Mouse (Mus musculus) stomach, embryonic 14.5 days (tissue): ENCODE data around the gene Ilf2. TPM values are rescaled to one million over a fixed set of nuclear protein-coding genes. Genes with fewer than 3 reads are reported as not detected.

Experiments
- ATAC-seq: fragments of 200-750 bp; cut with Nextera tagmentation; 2 replicates; pipeline ENCODE4 v1.8.0; 2017; ENCODE audit warnings: low read depth, moderate TSS enrichment; ENCODE audit not compliant: insufficient number of reproducible peaks, insufficient read depth, low FRiP score
- H3K27ac ChIP-seq: fragments of 300-500 bp; sonication (generic); 2 replicates; pipeline ENCODE4 v1.5.1; 2014; ENCODE audit warnings: mild to moderate bottlenecking, low read length, moderate library complexity, mixed read lengths
- H3K27me3 ChIP-seq: fragments of 300-500 bp; sonication (generic); 2 replicates; pipeline ENCODE4 v1.6.1; 2014; ENCODE audit warnings: low read length, control low read depth, mixed read lengths; ENCODE audit not compliant: control insufficient read depth, insufficient read depth
- H3K36me3 ChIP-seq: fragments of 300-500 bp; sonication (generic); 2 replicates; pipeline ENCODE4 v1.6.1; 2014; ENCODE audit warnings: mild to moderate bottlenecking, control low read depth, low read length, moderate library complexity, mixed read lengths; ENCODE audit not compliant: control insufficient read depth, insufficient read depth
- H3K4me1 ChIP-seq: fragments of 300-500 bp; sonication (generic); 2 replicates; pipeline ENCODE4 v1.6.1; 2014; ENCODE audit warnings: low read length, control low read depth, mixed read lengths; ENCODE audit not compliant: control insufficient read depth, insufficient read depth
- H3K4me2 ChIP-seq: fragments of 300-500 bp; sonication (generic); replicated peaks from 2 replicates; pipeline ENCODE4 v1.6.1; 2014; ENCODE audit warnings: low read depth, low read length, control low read depth
- H3K4me3 ChIP-seq: fragments of 300-500 bp; sonication (generic); 2 replicates; pipeline ENCODE4 v1.5.1; 2014; ENCODE audit warnings: low read depth, low read length, control low read depth
- H3K9ac ChIP-seq: fragments of 300-500 bp; sonication (generic); replicated peaks from 2 replicates; pipeline ENCODE4 v1.6.1; 2014; ENCODE audit warnings: low read depth, mild to moderate bottlenecking, control low read depth, low read length, moderate library complexity, mixed read lengths
- H3K9me3 ChIP-seq: fragments of 300-500 bp; sonication (generic); 2 replicates; pipeline ENCODE4 v1.6.1; 2016; ENCODE audit warnings: low read depth, low read length, control low read depth; ENCODE audit not compliant: control insufficient read depth
- WGBS: fragments of 180-500 bp; shearing (Covaris S2); extraction: QIAGEN DNeasy Blood & Tissue Kit; methylation state at CpG from one replicate; pipeline ENCODE4 v1.1.7; 2014; 5-methylcytosine and 5-hydroxymethylcytosine counted together
- polyA plus RNA-seq: library from polyadenylated mRNA; unstranded; fragments of >200 nt; fragmentation: Nextera tagmentation; extraction: Ambion mirVana; gene quantifications from 2 replicates; pipeline ENCODE4 v1.2.1, GENCODE M21; 2014

The Ilf2 gene
- polyA plus RNA-seq, 1 experiment from 2014 or later: 217 TPM

DNA sequence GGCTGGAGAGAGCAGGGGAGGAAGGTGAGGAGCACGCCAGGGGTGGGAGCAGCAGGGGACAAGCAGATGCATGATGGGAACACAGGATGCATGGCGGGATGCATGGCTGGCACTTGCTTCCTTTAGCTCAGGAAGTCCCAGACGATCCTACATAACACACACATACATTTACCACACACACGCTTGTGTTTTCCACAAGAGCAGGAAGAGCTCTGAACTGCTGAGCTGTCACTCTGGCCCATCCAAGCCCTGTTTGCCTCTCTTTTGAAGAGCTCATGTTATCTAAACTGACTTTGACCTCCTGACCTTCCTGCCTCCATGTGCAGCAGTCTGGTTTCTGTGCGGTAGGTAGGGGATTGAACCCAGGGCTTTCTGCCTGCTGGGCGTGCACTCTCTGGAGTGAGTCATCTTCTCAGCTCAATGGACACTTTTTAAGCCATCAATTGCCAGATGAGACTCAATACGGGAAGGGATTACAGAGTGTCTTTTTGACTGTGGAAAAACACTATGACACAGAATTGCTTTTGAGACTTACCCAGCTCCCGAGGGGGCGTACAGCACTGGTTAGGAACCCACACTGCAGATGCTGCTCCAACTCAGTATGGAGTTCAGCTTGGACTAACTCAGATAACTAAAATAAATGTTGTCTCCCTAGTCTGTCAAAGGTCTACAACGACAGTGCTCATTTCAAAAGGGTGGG, 24.4 kb upstream of the Ilf2 start:
- Histone ChIP-seq H3K9me3 (no peaks in the 10 kb centered on the region), H3K4me1 (peaks cover 7% of the 10 kb centered on the region), H3K27ac (no peak overlapping the region), H3K9ac (no peak overlapping the region), H3K4me2 (no peak overlapping the region), H3K4me3 (no peak overlapping the region), H3K27me3 (no peaks in the 10 kb centered on the region), H3K36me3 (no peaks in the 10 kb centered on the region)
- WGBS: 35% methylated on average over 10 of the region's 10 CpGs
- no peak for ATAC-seq

DNA sequence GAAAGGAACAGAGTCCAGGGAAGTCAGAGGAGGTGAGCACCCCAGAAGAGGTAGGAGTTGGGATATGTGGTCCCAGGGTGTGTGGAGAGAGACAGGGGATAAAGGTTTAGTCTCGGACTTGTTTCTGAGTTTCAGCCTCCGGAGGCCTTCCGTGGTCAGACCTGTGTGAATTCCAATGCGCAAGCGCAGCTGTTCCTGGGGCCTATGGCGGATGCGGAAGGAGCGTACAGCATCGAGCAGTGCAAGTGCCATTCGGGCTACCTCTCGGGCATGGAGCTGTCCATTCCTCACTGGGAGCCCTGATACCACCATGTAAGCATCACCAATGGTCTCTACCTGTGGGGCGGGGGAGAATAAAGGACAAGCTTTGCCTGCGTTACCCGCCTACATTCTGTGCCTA, 21.0 kb upstream of the Ilf2 start:
- Histone ChIP-seq H3K36me3 (no peaks in the 10 kb centered on the region), H3K4me2 (no peak overlapping the region), H3K9ac (no peak overlapping the region), H3K9me3 (no peaks in the 10 kb centered on the region), H3K4me3 (no peak overlapping the region), H3K27me3 (no peaks in the 10 kb centered on the region), H3K4me1 (no peaks in the 10 kb centered on the region), H3K27ac (no peak overlapping the region)
- WGBS: 88% methylated on average over 14 of the region's 14 CpGs
- no peak for ATAC-seq

DNA sequence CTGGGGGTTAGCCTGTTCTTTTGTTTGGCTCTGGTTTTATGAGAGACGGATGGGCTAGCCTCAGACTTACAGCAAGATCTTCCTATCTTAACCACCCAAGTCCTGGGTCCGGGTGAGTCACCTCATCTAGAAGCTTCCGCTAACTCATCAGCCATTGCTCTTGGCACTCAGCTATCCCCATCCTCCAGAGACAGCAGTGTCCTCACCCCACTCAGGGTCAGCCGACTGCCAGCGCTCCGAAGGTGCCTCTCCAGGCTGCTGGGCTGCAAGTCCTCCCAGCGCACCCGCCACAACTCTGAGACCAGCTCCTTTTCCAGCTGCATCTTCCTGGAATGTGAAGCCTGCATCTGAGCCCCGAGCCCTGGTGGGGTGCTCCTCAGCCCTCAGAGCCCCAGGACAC, 16.2 kb upstream of the Ilf2 start:
- Histone ChIP-seq H3K9ac (no peak overlapping the region), H3K27ac (no peak overlapping the region), H3K36me3 (no peaks in the 10 kb centered on the region), H3K4me3 (no peak overlapping the region), H3K9me3 (no peaks in the 10 kb centered on the region), H3K4me2 (no peak overlapping the region), H3K27me3 (peaks cover 7% of the 10 kb centered on the region), H3K4me1 (no peaks in the 10 kb centered on the region)
- no peak for ATAC-seq
- WGBS: 86% methylated on average over 9 of the region's 9 CpGs

DNA sequence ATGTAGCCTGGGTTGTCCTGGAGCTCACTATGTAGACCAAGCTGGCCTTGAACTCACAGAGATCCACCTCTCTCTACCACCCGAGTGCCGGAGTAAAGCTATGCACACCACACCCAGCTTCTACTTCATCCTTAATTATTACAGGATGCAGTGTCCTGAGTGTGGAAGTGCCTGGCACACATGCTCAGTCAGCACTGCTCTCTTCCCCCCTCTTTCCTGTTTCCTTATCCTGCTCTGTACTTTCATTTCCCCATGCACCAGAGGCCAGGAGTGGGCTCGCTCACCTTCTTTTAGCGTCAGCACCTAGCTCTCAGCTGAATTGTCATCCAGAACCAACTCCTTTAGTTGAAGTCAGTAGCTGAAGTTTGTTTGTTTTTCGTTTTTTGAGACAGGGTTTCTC, 15.6 kb upstream of the Ilf2 start:
- Histone ChIP-seq H3K9me3 (no peaks in the 10 kb centered on the region), H3K27ac (no peak overlapping the region), H3K36me3 (no peaks in the 10 kb centered on the region), H3K27me3 (peaks cover 9% of the 10 kb centered on the region), H3K4me1 (peaks cover 3% of the 10 kb centered on the region; the same call in 1 of the 2 replicates), H3K9ac (no peak overlapping the region), H3K4me2 (no peak overlapping the region), H3K4me3 (no peak overlapping the region)
- no peak for ATAC-seq
- WGBS: 76% methylated on average over 5 of the region's 5 CpGs

DNA sequence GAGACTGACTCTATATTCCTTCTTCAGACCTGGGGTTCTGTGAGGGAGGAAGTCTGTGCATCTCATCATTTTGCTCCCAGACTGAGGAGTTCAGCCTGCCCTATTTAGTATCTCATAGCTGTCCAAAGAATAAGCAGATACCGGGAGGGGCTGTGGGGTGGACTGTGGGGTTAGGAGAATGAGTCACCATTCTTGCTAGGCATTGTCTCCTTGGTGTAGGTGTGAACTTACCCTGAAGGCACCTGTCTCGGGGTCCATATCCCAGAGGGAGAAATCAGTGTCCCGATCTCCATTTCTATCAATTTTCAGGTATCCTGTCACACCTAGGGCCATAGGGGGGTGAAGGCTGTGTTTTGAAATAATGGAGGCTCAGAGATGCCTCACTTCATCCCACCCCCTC, 14.0 kb upstream of the Ilf2 start:
- Histone ChIP-seq H3K4me1 (peaks cover 4% of the 10 kb centered on the region; the same call in 1 of the 2 replicates), H3K27me3 (peaks cover 11% of the 10 kb centered on the region), H3K4me2 (no peak overlapping the region), H3K27ac (no peak overlapping the region), H3K9ac (no peak overlapping the region), H3K9me3 (no peaks in the 10 kb centered on the region), H3K36me3 (no peaks in the 10 kb centered on the region), H3K4me3 (no peak overlapping the region)
- no peak for ATAC-seq
- 88% methylated on average over 3 of the region's 3 CpGs for WGBS

DNA sequence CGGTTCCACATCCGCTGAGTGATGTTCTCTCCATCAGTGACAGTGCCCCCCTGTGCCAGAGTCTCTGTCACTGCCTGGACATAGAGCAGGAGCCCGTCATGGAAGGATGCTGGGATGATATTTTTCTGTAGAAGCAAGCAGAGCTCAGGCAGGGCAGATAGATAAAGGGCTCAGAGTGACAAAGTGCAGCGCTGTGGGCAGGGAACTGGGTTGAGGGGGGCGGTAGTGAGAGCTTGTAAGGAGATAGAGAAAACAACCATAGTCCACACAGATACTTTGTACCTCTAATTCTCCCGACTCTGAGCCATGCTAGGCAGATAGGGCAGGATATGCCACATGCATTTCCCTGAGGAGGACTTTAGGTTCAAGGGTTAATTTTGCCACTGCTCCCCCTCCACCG, 13.3 kb upstream of the Ilf2 start:
- H3K27ac ChIP-seq: no peak overlapping the region
- H3K4me3 ChIP-seq: no peak overlapping the region
- no peaks in the 10 kb centered on the region for H3K9me3 ChIP-seq
- peaks cover 4% of the 10 kb centered on the region; the same call in 1 of the 2 replicates for H3K4me1 ChIP-seq
- no peak overlapping the region for H3K4me2 ChIP-seq
- H3K9ac ChIP-seq: no peak overlapping the region
- WGBS: 26% methylated on average over 7 of the region's 7 CpGs
- H3K36me3 ChIP-seq: no peaks in the 10 kb centered on the region
- ATAC-seq: no peak
- peaks cover 11% of the 10 kb centered on the region for H3K27me3 ChIP-seq

DNA sequence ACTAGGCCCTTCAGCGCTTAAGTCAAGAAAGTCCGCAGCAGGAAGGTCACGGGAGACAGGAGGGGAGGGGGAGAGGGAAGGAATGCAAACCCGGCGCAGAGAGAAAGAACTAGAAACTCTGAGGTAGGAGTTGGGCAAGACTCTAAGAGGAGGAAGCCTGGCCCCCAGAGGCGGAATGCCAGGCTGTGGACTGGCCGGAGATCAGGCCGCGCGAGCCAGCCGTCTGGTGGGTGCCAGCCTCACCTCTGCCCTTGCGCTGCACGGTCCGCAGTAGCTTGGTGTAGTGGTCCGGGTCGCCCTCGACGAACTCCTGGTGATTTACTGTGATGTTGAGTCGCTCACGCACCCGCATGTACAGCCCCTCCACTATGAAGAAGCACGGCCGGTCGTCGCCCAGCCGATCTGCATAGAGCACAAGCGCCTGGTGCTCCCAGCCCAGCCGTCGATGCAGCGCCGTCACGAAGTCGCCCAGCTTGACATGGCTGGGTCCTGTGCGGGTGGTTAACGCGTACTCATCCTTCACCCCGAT, 11.3 kb upstream of the Ilf2 start:
- 11% methylated on average over 37 of the region's 37 CpGs for WGBS
- no peak overlapping the region for H3K27ac ChIP-seq
- H3K9me3 ChIP-seq: no peaks in the 10 kb centered on the region
- H3K27me3 ChIP-seq: peaks cover 11% of the 10 kb centered on the region
- 0 out of 2 replicates have a peak, but pooled peaks have one; percentile 14 for ATAC-seq
- H3K9ac ChIP-seq: peak overlapping the region; percentile 33; the same call in 1 of the 2 replicates
- H3K4me1 ChIP-seq: peaks cover 4% of the 10 kb centered on the region; the same call in 1 of the 2 replicates
- peak overlapping the region; percentile 95 for H3K4me2 ChIP-seq
- H3K36me3 ChIP-seq: no peaks in the 10 kb centered on the region
- H3K4me3 ChIP-seq: peak overlapping the region; percentile 52

DNA sequence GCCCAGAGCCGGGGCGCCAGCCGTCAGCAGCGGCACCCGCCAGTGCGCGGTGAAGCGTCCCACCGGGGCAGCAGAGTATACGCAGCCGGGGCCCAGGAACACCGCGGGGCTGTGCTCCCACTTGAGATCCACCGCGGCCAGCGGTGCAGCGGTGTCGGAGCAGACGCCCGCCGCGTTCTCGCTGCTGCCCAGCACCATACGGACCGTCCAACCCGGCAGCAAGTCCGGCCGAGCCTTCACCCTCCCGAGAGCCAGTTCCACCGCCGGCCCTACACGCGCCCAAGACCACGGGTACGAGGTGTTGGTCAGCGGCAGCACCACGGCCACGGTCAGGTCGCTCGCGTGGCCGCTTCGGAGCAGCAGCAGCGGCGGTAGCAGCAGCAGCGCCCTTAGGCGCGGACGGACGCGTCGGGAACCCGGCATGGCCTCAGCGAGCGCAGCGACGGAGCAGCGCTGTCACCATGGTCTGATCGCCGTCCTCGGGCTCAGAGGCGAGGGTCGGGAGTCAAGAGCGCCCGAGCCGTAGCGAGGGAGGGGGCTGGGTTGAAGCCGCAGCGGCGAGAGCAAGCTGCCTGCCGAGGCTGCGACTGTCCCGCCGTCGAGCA, 10.7 kb upstream of the Ilf2 start:
- no peaks in the 10 kb centered on the region for H3K9me3 ChIP-seq
- H3K27ac ChIP-seq: no peak overlapping the region
- H3K4me2 ChIP-seq: peak overlapping the region; percentile 95
- peaks cover 4% of the 10 kb centered on the region; the same call in 1 of the 2 replicates for H3K4me1 ChIP-seq
- no peaks in the 10 kb centered on the region for H3K36me3 ChIP-seq
- H3K27me3 ChIP-seq: peaks cover 11% of the 10 kb centered on the region
- peak overlapping the region; percentile 33; the same call in 1 of the 2 replicates for H3K9ac ChIP-seq
- 0 out of 2 replicates have a peak, but pooled peaks have one; percentile 8 for ATAC-seq
- H3K4me3 ChIP-seq: peak overlapping the region; percentile 52
- under 1% methylated on average over 74 of the region's 75 CpGs for WGBS
